ENCODE assay signal across 7 mouse cellular contexts in the genomic region with DNA sequence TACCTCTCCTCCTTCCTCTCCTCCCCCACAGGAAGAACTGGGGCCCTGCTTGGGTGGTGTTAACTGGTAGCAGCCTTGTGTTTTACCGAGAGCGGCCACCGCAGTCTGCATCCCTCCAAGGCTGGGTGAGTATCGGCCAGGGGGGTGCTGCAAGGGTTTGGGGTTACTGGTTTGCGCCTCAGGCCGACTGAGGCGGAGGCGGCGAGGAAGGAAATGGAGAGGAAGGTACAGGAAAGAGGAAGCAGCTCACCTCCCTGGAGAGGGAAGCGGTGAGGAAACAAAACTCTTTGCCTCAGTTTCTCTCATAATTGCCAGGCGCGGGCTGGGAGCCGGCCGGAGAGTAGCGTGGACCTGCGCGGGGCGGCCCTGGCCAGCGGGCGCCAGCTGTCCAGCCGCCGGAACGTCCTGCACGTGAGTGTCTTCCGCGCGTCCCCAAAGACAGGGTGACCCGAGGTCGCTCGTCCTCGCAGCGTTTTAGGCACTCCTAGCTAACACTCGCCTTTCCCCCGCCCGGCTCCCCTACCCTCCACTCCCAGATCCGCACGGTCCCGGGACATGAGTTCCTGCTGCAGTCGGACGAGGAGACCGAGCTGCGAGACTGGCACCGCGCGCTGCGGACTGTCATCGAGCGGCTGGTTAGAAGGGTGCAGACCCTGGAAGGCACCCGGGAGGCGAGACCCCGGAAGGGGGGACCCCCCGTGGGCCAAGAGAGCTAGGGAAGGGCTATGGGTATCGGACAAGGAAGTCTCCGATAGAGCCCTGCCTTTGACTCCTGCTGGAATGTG. TPM values are rescaled to one million over a fixed set of nuclear protein-coding genes. Genes with fewer than 3 reads are reported as not detected.
DNase-seq lines count a peak whose midpoint lies in the region; ATAC-seq lines count a peak whose summit lies in the region.

No protein-coding gene starts in this region.

- H3K27ac ChIP-seq in forebrain, embryonic 15.5 days (replicated peaks) = no peak overlapping the region
- H3K27ac ChIP-seq in lung, embryonic 16.5 days (ENCODE audit: low read length) = no peak overlapping the region
- H3K27ac ChIP-seq in stomach, embryonic 15.5 days = no peak overlapping the region

- peak overlapping the region; percentile 23 for H3K4me3 ChIP-seq in forebrain, embryonic 15.5 days
- H3K4me3 ChIP-seq in lung, embryonic 16.5 days (ENCODE audit: low read length) = peak overlapping the region; percentile 51
- peak overlapping the region; percentile 46 for H3K4me3 ChIP-seq in stomach, embryonic 15.5 days (replicated peaks)

- WGBS in forebrain, embryonic 15.5 days = 1% methylated on average over 54 of the region's 54 CpGs
- 1% methylated on average over 54 of the region's 54 CpGs for WGBS in lung, embryonic 16.5 days
- WGBS in stomach, embryonic 15.5 days = 3% methylated on average over 54 of the region's 54 CpGs

- ATAC-seq in forebrain, embryonic 15.5 days (replicated peaks) = no peak
- peak; percentile 11 for ATAC-seq in inflammation-experienced regulatory T-cells, adult 6 months
- ATAC-seq in lung, embryonic 16.5 days (ENCODE audit: low read depth) = peak; percentile 15; the same call in 1 of the 2 replicates
- peak; percentile 27; the same call in 1 of the 2 replicates for ATAC-seq in stomach, embryonic 15.5 days (ENCODE audit: insufficient read depth, low FRiP score, low read depth)

- peaks cover 60% of the 10 kb centered on the region for H3K27me3 ChIP-seq in forebrain, embryonic 15.5 days
- H3K27me3 ChIP-seq in lung, embryonic 16.5 days (ENCODE audit: control insufficient read depth, insufficient read depth, low read depth, low read length) = peaks cover 45% of the 10 kb centered on the region
- peaks cover 27% of the 10 kb centered on the region; the same call in 1 of the 2 replicates for H3K27me3 ChIP-seq in stomach, embryonic 15.5 days (replicated peaks)

- no peak overlapping the region for H3K9ac ChIP-seq in forebrain, embryonic 15.5 days (replicated peaks)
- peak overlapping the region; percentile 58 for H3K9ac ChIP-seq in lung, embryonic 16.5 days (ENCODE audit: low read length)
- 0 out of 2 replicates have a peak overlapping the region, but pooled peaks have one; percentile 13 for H3K9ac ChIP-seq in stomach, embryonic 15.5 days

- peak; percentile 67 for DNase-seq in CD4-positive, CD25-positive, alpha-beta regulatory T cell, adult 2 months (ENCODE audit: low read depth, low spot score)
- peak; percentile 50 for DNase-seq in R1 (ENCODE audit: low read depth, low spot score)
- no peak for DNase-seq in right cerebral cortex, adult 18-20 months

- no peaks in the 10 kb centered on the region for H3K36me3 ChIP-seq in forebrain, embryonic 15.5 days
- H3K36me3 ChIP-seq in lung, embryonic 16.5 days (ENCODE audit: control insufficient read depth, insufficient read depth, low read length) = no peaks in the 10 kb centered on the region
- H3K36me3 ChIP-seq in stomach, embryonic 15.5 days = peaks cover 7% of the 10 kb centered on the region; the same call in 1 of the 2 replicates

- H3K4me1 ChIP-seq in forebrain, embryonic 15.5 days = peaks cover 13% of the 10 kb centered on the region
- peaks cover 11% of the 10 kb centered on the region for H3K4me1 ChIP-seq in lung, embryonic 16.5 days (replicated peaks; ENCODE audit: control insufficient read depth, insufficient read depth, low read length)
- H3K4me1 ChIP-seq in stomach, embryonic 15.5 days = peaks cover 17% of the 10 kb centered on the region

- peak overlapping the region; percentile 44 for H3K4me2 ChIP-seq in forebrain, embryonic 15.5 days (replicated peaks)
- peak overlapping the region; percentile 76 for H3K4me2 ChIP-seq in lung, embryonic 16.5 days (ENCODE audit: low read depth, low read length)
- H3K4me2 ChIP-seq in stomach, embryonic 15.5 days = peak overlapping the region; percentile 93

- H3K9me3 ChIP-seq in forebrain, embryonic 15.5 days = no peaks in the 10 kb centered on the region
- H3K9me3 ChIP-seq in lung, embryonic 16.5 days (ENCODE audit: control insufficient read depth, low read length) = peaks cover 4% of the 10 kb centered on the region; the same call in 1 of the 2 replicates
- no peaks in the 10 kb centered on the region for H3K9me3 ChIP-seq in stomach, embryonic 15.5 days

RNA-seq across cellular contexts. Expression of gene Arhgap9, which starts 4.4 kb away (rescaled TPM):
- polyA plus RNA-seq in forebrain, embryonic 15.5 days (2015; fragmentation: Nextera tagmentation; extraction: Ambion mirVana) = 0.62 and 1.1 TPM in 2 replicates
- 100 to 1,000 TPM in 2 of 3 experiments, 10 to 100 TPM in 1; 91.9 to 112 (median 108) TPM for polyA plus RNA-seq in inflammation-experienced regulatory T-cells, adult 6 months (2017; shearing (Covaris generic))
- polyA plus RNA-seq in lung, embryonic 16.5 days (2015; fragmentation: Nextera tagmentation; extraction: Ambion mirVana) = 5.5 and 6.9 TPM in 2 replicates
- polyA plus RNA-seq in stomach, embryonic 15.5 days (2015; fragmentation: Nextera tagmentation; extraction: Ambion mirVana) = 5.6 and 6.3 TPM in 2 replicates

RNA-seq across cellular contexts. Expression of gene Mars, which starts 14.6 kb away (rescaled TPM):
- 130 and 137 TPM in 2 replicates for polyA plus RNA-seq in forebrain, embryonic 15.5 days (2015; fragmentation: Nextera tagmentation; extraction: Ambion mirVana)
- 10 to 100 TPM; 20.7 to 28.9 (median 21.3) TPM for polyA plus RNA-seq in inflammation-experienced regulatory T-cells, adult 6 months (2017; shearing (Covaris generic))
- polyA plus RNA-seq in lung, embryonic 16.5 days (2015; fragmentation: Nextera tagmentation; extraction: Ambion mirVana) = 86.1 and 93.9 TPM in 2 replicates
- 109 and 110 TPM in 2 replicates for polyA plus RNA-seq in stomach, embryonic 15.5 days (2015; fragmentation: Nextera tagmentation; extraction: Ambion mirVana)

RNA-seq across cellular contexts. Expression of gene Gli1, which starts 15.6 kb away (rescaled TPM):
- 1.2 and 1.5 TPM in 2 replicates for polyA plus RNA-seq in forebrain, embryonic 15.5 days (2015; fragmentation: Nextera tagmentation; extraction: Ambion mirVana)
- polyA plus RNA-seq in inflammation-experienced regulatory T-cells, adult 6 months (2017; shearing (Covaris generic)) = under 1 TPM in 2 of 3 experiments, not detected in 1; 0.49 to 0.56 TPM
- 9.7 and 10.5 TPM in 2 replicates for polyA plus RNA-seq in lung, embryonic 16.5 days (2015; fragmentation: Nextera tagmentation; extraction: Ambion mirVana)
- 9.1 and 10.1 TPM in 2 replicates for polyA plus RNA-seq in stomach, embryonic 15.5 days (2015; fragmentation: Nextera tagmentation; extraction: Ambion mirVana)

RNA-seq across cellular contexts. Expression of gene Inhbe, which starts 28.0 kb away (rescaled TPM):
- 0.04 TPM in 1 of 2 replicates, not detected in the other for polyA plus RNA-seq in forebrain, embryonic 15.5 days (2015; fragmentation: Nextera tagmentation; extraction: Ambion mirVana)
- polyA plus RNA-seq in inflammation-experienced regulatory T-cells, adult 6 months (2017; shearing (Covaris generic)) = not detected
- polyA plus RNA-seq in lung, embryonic 16.5 days (2015; fragmentation: Nextera tagmentation; extraction: Ambion mirVana) = not detected in 2 replicates
- polyA plus RNA-seq in stomach, embryonic 15.5 days (2015; fragmentation: Nextera tagmentation; extraction: Ambion mirVana) = 0.05 TPM in 1 of 2 replicates, not detected in the other

RNA-seq across cellular contexts. Expression of gene Mbd6, which starts 37.4 kb away (rescaled TPM):
- polyA plus RNA-seq in forebrain, embryonic 15.5 days (2015; fragmentation: Nextera tagmentation; extraction: Ambion mirVana) = 17.4 and 17.5 TPM in 2 replicates
- polyA plus RNA-seq in inflammation-experienced regulatory T-cells, adult 6 months (2017; shearing (Covaris generic)) = 10 to 100 TPM in 1 of 3 experiments, 1 to 10 TPM in 2; 4.0 to 11.8 (median 6.4) TPM
- polyA plus RNA-seq in lung, embryonic 16.5 days (2015; fragmentation: Nextera tagmentation; extraction: Ambion mirVana) = 10.6 and 15.2 TPM in 2 replicates
- 18.6 and 19.4 TPM in 2 replicates for polyA plus RNA-seq in stomach, embryonic 15.5 days (2015; fragmentation: Nextera tagmentation; extraction: Ambion mirVana)

Comparison
In these comparisons a context has a peak if more than half of its experiments do, and no peak if none do; other contexts are left out.
1. RNA of gene Arhgap9, which starts 4.4 kb away (polyA plus RNA-seq): 91.9 to 112 TPM in inflammation-experienced regulatory T-cells, adult 6 months; 5.6 to 6.3 TPM in stomach, embryonic 15.5 days, 5.5 to 6.9 TPM in lung, embryonic 16.5 days and 0.62 to 1.1 TPM in forebrain, embryonic 15.5 days; every median in the first group is over 10 times any median in the second.
2. Peak in every context shown above with its lines, with median percentiles within 50 percentile points of each other: H3K4me2 ChIP-seq and H3K4me3 ChIP-seq.